5 mouse cellular contexts compared by ENCODE assay signal in genomic region chr4:116659916-116660315, GRCm38 (mm10). TPM values are rescaled to one million over a fixed set of nuclear protein-coding genes. Genes with fewer than 3 reads are reported as not detected.
DNase-seq lines count a peak whose midpoint lies in the region; ATAC-seq and TF ChIP-seq lines count a peak whose summit lies in the region.
"Not testable (repeated sequence)": the region's sequence is repeated elsewhere in the genome, so short reads cannot be mapped to it uniquely, and the experiment has no call there.

No protein-coding gene starts in this region.

- not testable (repeated sequence) for H3K4me3 ChIP-seq in kidney, embryonic 14.5 days (ENCODE audit: low read length); kidney, embryonic 16.5 days (ENCODE audit: low read length); lung, postnatal 0 days (ENCODE audit: low read depth, low read length); small intestine, adult 2 months (ENCODE audit: low read depth, low read length)

- H3K4me2 ChIP-seq in kidney, embryonic 14.5 days (replicated peaks; ENCODE audit: low read depth, low read length); kidney, embryonic 16.5 days (replicated peaks; ENCODE audit: low read depth, low read length); lung, postnatal 0 days (replicated peaks; ENCODE audit: low read depth, low read length): not testable (repeated sequence)

- H3K27ac ChIP-seq in kidney, embryonic 14.5 days (ENCODE audit: low read depth, low read length), result peak overlapping the region; percentile 6; the same call in 1 of the 2 replicates
- H3K27ac ChIP-seq in kidney, embryonic 16.5 days (ENCODE audit: low read length), result peak overlapping the region; percentile 16
- not testable (repeated sequence) for H3K27ac ChIP-seq in lung, postnatal 0 days (ENCODE audit: low read length)
- peak overlapping the region; percentile 71 for H3K27ac ChIP-seq in small intestine, adult 2 months (ENCODE audit: insufficient read depth, low read depth, low read length)

- DNase-seq in 3T3-L1 (ENCODE audit: low read depth, low spot score), result peak; percentile 55
- not testable (repeated sequence) for DNase-seq in lung, postnatal 0 days (ENCODE audit: low spot score)

- H3K4me1 ChIP-seq in kidney, embryonic 14.5 days (ENCODE audit: control insufficient read depth, insufficient read depth, low read length); kidney, embryonic 16.5 days (ENCODE audit: insufficient read depth, low read length); lung, postnatal 0 days (ENCODE audit: insufficient read depth, low read depth, low read length): not testable (repeated sequence)
- peaks cover 17% of the 10 kb centered on the region for H3K4me1 ChIP-seq in small intestine, adult 2 months (ENCODE audit: control insufficient read depth, insufficient read depth, insufficient read length, low read length)

- H3K27me3 ChIP-seq in kidney, embryonic 14.5 days (ENCODE audit: control insufficient read depth, insufficient read depth, low read length); kidney, embryonic 16.5 days (ENCODE audit: insufficient read depth, low read length); lung, postnatal 0 days (replicated peaks; ENCODE audit: insufficient read depth, low read length); small intestine, adult 2 months (ENCODE audit: control insufficient read depth, insufficient read depth, low read length): not testable (repeated sequence)

- not testable (repeated sequence) for H3K9ac ChIP-seq in kidney, embryonic 14.5 days (ENCODE audit: low read depth, low read length); kidney, embryonic 16.5 days (replicated peaks; ENCODE audit: low read length); lung, postnatal 0 days (replicated peaks; ENCODE audit: low read depth)

- not testable (repeated sequence) for H3K9me3 ChIP-seq in kidney, embryonic 14.5 days (ENCODE audit: control insufficient read depth, low read length); kidney, embryonic 16.5 days (ENCODE audit: low read length); lung, postnatal 0 days (ENCODE audit: low read length)

- not testable (repeated sequence) for TF ChIP-seq POLR2A in small intestine, adult 2 months (IDR thresholded peaks at IDR 0.05; ENCODE audit: low read depth, low read length)

- not testable (repeated sequence) for ATAC-seq in kidney, embryonic 14.5 days (ENCODE audit: low FRiP score, low TSS enrichment); kidney, embryonic 16.5 days (ENCODE audit: low FRiP score, low TSS enrichment)
- peak; percentile 8; the same call in 1 of the 2 replicates for ATAC-seq in lung, postnatal 0 days

- not testable (repeated sequence) for TF ChIP-seq EP300 in lung, postnatal 0 days (IDR thresholded peaks at IDR 0.05)

- H3K36me3 ChIP-seq in kidney, embryonic 14.5 days (ENCODE audit: control insufficient read depth, insufficient read depth, low read length); kidney, embryonic 16.5 days (ENCODE audit: insufficient read depth, low read length); lung, postnatal 0 days (ENCODE audit: insufficient read depth, low read length); small intestine, adult 2 months (ENCODE audit: control insufficient read depth, insufficient read depth, low read length): not testable (repeated sequence)

- 87% methylated on average over 6 of the region's 6 CpGs for WGBS in kidney, embryonic 14.5 days
- 77% methylated on average over 6 of the region's 6 CpGs for WGBS in kidney, embryonic 16.5 days
- 67% methylated on average over 6 of the region's 6 CpGs for whole genome bisulfite sequencing in lung, postnatal 0 days
- WGBS in small intestine, adult 2 months, result 25% methylated on average over 6 of the region's 6 CpGs

- TF ChIP-seq CTCF in lung, postnatal 0 days (IDR thresholded peaks at IDR 0.05); small intestine, adult 2 months (IDR thresholded peaks at IDR 0.05; ENCODE audit: extremely low read depth, insufficient read length, insufficient replicate concordance, low read depth, low read length): not testable (repeated sequence)

RNA-seq across cellular contexts. Expression of gene Akr1a1, which starts 8.4 kb away (rescaled TPM):
- 730 and 751 TPM in 2 replicates for polyA plus RNA-seq in kidney, embryonic 14.5 days (2014; fragmentation: Nextera tagmentation; extraction: Ambion mirVana)
- polyA plus RNA-seq in kidney, embryonic 16.5 days (2015; fragmentation: Nextera tagmentation; extraction: Ambion mirVana), result 869 and 947 TPM in 2 replicates
- 699 and 734 TPM in 2 replicates for polyA plus RNA-seq in lung, postnatal 0 days (2015; fragmentation: Nextera tagmentation; extraction: Ambion mirVana)
- 304 and 652 TPM in 2 replicates for polyA plus RNA-seq in small intestine, adult 2 months (2012; rRNA removed)

RNA-seq across cellular contexts. Expression of gene Prdx1, which starts 25.4 kb away (rescaled TPM):
- polyA plus RNA-seq in kidney, embryonic 14.5 days (2014; fragmentation: Nextera tagmentation; extraction: Ambion mirVana), result 1,503 and 1,977 TPM in 2 replicates
- polyA plus RNA-seq in kidney, embryonic 16.5 days (2015; fragmentation: Nextera tagmentation; extraction: Ambion mirVana), result 1,468 and 1,536 TPM in 2 replicates
- polyA plus RNA-seq in lung, postnatal 0 days (2015; fragmentation: Nextera tagmentation; extraction: Ambion mirVana), result 1,065 and 1,091 TPM in 2 replicates
- 40.5 and 74.0 TPM in 2 replicates for polyA plus RNA-seq in small intestine, adult 2 months (2012; rRNA removed)

RNA-seq across cellular contexts. Expression of gene Nasp, which starts 32.2 kb away (rescaled TPM):
- polyA plus RNA-seq in kidney, embryonic 14.5 days (2014; fragmentation: Nextera tagmentation; extraction: Ambion mirVana), result 224 and 234 TPM in 2 replicates
- 144 and 169 TPM in 2 replicates for polyA plus RNA-seq in kidney, embryonic 16.5 days (2015; fragmentation: Nextera tagmentation; extraction: Ambion mirVana)
- 22.5 and 24.5 TPM in 2 replicates for polyA plus RNA-seq in lung, postnatal 0 days (2015; fragmentation: Nextera tagmentation; extraction: Ambion mirVana)
- 0.62 and 0.96 TPM in 2 replicates for polyA plus RNA-seq in small intestine, adult 2 months (2012; rRNA removed)

RNA-seq across cellular contexts. Expression of gene Mmachc, which starts 48.3 kb away (rescaled TPM):
- 19.7 and 25.5 TPM in 2 replicates for polyA plus RNA-seq in kidney, embryonic 14.5 days (2014; fragmentation: Nextera tagmentation; extraction: Ambion mirVana)
- polyA plus RNA-seq in kidney, embryonic 16.5 days (2015; fragmentation: Nextera tagmentation; extraction: Ambion mirVana), result 27.0 and 30.6 TPM in 2 replicates
- 6.9 and 7.1 TPM in 2 replicates for polyA plus RNA-seq in lung, postnatal 0 days (2015; fragmentation: Nextera tagmentation; extraction: Ambion mirVana)
- 2.0 and 2.1 TPM in 2 replicates for polyA plus RNA-seq in small intestine, adult 2 months (2012; rRNA removed)

RNA-seq across cellular contexts. Expression of gene Ccdc163, which starts 48.4 kb away (rescaled TPM):
- polyA plus RNA-seq in kidney, embryonic 14.5 days (2014; fragmentation: Nextera tagmentation; extraction: Ambion mirVana), result 36.9 and 39.6 TPM in 2 replicates
- 28.8 and 40.2 TPM in 2 replicates for polyA plus RNA-seq in kidney, embryonic 16.5 days (2015; fragmentation: Nextera tagmentation; extraction: Ambion mirVana)
- 17.3 and 21.9 TPM in 2 replicates for polyA plus RNA-seq in lung, postnatal 0 days (2015; fragmentation: Nextera tagmentation; extraction: Ambion mirVana)
- 5.0 and 8.9 TPM in 2 replicates for polyA plus RNA-seq in small intestine, adult 2 months (2012; rRNA removed)

Comparison
In these comparisons a context has a peak if more than half of its experiments do, and no peak if none do; other contexts are left out.
1. RNA of gene Prdx1, which starts 25.4 kb away (polyA plus RNA-seq): 1,503 to 1,977 TPM in kidney, embryonic 14.5 days, 1,468 to 1,536 TPM in kidney, embryonic 16.5 days and 1,065 to 1,091 TPM in lung, postnatal 0 days; 40.5 to 74.0 TPM in small intestine, adult 2 months; every median in the first group is over 10 times any median in the second.
2. RNA of gene Nasp, which starts 32.2 kb away (polyA plus RNA-seq): 224 to 234 TPM in kidney, embryonic 14.5 days, 144 to 169 TPM in kidney, embryonic 16.5 days and 22.5 to 24.5 TPM in lung, postnatal 0 days; 0.62 to 0.96 TPM in small intestine, adult 2 months; every median in the first group is over 10 times any median in the second.